Comparison of ENCODE assay signal across 10 mouse cellular contexts in the genomic region with DNA sequence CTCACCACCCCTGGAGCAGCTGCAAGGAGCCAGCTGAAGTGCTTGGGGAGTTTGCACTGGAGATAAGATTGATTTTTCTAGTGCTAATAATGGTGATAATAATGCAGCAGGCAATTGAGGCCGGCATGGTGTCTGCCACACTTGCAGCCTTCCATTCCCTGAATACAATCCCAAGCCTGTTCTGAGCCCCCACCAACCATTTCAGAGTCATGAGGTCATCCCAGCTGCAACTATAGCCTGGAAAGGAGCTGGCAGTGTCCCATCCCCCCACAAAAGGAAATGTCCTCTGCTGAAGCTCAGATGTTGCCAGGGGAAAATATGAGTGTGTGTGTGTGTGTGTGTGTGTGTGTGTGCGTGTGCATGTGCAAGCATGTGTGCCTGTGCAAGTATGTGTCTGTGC.
DNase-seq lines count a peak whose midpoint lies in the region; ATAC-seq and TF ChIP-seq lines count a peak whose summit lies in the region.
"Had no signal": no experiment of that assay in that cellular context is flagged by ENCODE, and none has a peak within 500 bp of the region (broad histone marks: within the 10 kb centered on the region; RNA-seq: fewer than 3 reads in every experiment).

No protein-coding gene starts in this region.

- TF ChIP-seq POLR2A in brain, embryonic 14.5 days (IDR thresholded peaks at IDR 0.05; ENCODE audit: borderline replicate concordance, extremely low read depth, insufficient read depth, insufficient read length, poor library complexity, severe bottlenecking) = no peak

- H3K36me3 ChIP-seq in limb, embryonic 10.5 days = no peaks in the 10 kb centered on the region

- no peak overlapping the region for H3K4me3 ChIP-seq in limb, embryonic 10.5 days
- H3K4me3 ChIP-seq: gastrocnemius, adult 2 months; left cerebral cortex, adult 2 months had no signal

- ATAC-seq in inflammation-experienced regulatory T-cells, adult 6 months = no peak

- H3K27me3 ChIP-seq in limb, embryonic 10.5 days (ENCODE audit: low read depth, poor library complexity, severe bottlenecking) = no peaks in the 10 kb centered on the region

- H3K27ac ChIP-seq in limb, embryonic 10.5 days = peak overlapping the region; percentile 72
- H3K27ac ChIP-seq: left cerebral cortex, adult 2 months had no signal

- whole genome bisulfite sequencing in limb, embryonic 10.5 days = 59% methylated on average over 2 of the region's 2 CpGs

- TF ChIP-seq CTCF in brain, embryonic 14.5 days (IDR thresholded peaks at IDR 0.05; ENCODE audit: borderline replicate concordance, extremely low read depth, insufficient read depth, insufficient read length) = no peak

- 0 out of 2 replicates have a peak, but pooled peaks cover 2% of the 10 kb centered on the region for H3K9me3 ChIP-seq in limb, embryonic 10.5 days (replicated peaks)

- peak; percentile 8 for DNase-seq in cerebellum, adult 11-12 months
- no peak for DNase-seq in cerebellum, postnatal 25 days
- peak; percentile 30 to 43 for DNase-seq in layer of hippocampus, adult 8-10 months (ENCODE audit: low spot score in 2 of 2)
- DNase-seq in layer of hippocampus, postnatal 25 days (ENCODE audit: extremely low spot score in 1 of 2, low spot score in 1 of 2) = no peak
- DNase-seq in brain, embryonic 14.5 days (ENCODE audit: low read depth) = peak; percentile 52
- no peak for DNase-seq in limb, embryonic 10.5 days (ENCODE audit: low spot score)
- no peak for DNase-seq in lung, postnatal 14 days

- peaks cover 31% of the 10 kb centered on the region for H3K4me1 ChIP-seq in limb, embryonic 10.5 days

Comparison
In these comparisons a context has a peak if more than half of its experiments do, and no peak if none do; other contexts are left out.
1. DNase-seq: peak in cerebellum, adult 11-12 months (single experiment), layer of hippocampus, adult 8-10 months (2 of 2) and brain, embryonic 14.5 days (single experiment); none in cerebellum, postnatal 25 days (0 of 2), layer of hippocampus, postnatal 25 days (0 of 2), limb, embryonic 10.5 days (single experiment) and lung, postnatal 14 days (single experiment).